12 mouse cellular contexts compared by ENCODE assay signal in genomic region chr2:69077189-69077588, GRCm38 (mm10). TPM values are rescaled to one million over a fixed set of nuclear protein-coding genes. Genes with fewer than 3 reads are reported as not detected.
DNase-seq lines count a peak whose midpoint lies in the region; ATAC-seq and TF ChIP-seq lines count a peak whose summit lies in the region.
"Had no signal": no experiment of that assay in that cellular context is flagged by ENCODE, and none has a peak within 500 bp of the region (broad histone marks: within the 10 kb centered on the region; RNA-seq: fewer than 3 reads in every experiment).

No protein-coding gene starts in this region.

- no peak overlapping the region for H3K27ac ChIP-seq in forebrain, postnatal 0 days (ENCODE audit: low read depth, low read length)
- H3K27ac ChIP-seq in forebrain, embryonic 11.5 days (ENCODE audit: low read depth, low read length): no peak overlapping the region
- no peak overlapping the region for H3K27ac ChIP-seq in midbrain, postnatal 0 days (ENCODE audit: low read depth, low read length)
- no peak overlapping the region for H3K27ac ChIP-seq in midbrain, embryonic 14.5 days (replicated peaks; ENCODE audit: low read depth, low read length)
- H3K27ac ChIP-seq: embryonic facial prominence, embryonic 12.5 days; neural tube, embryonic 15.5 days had no signal

- no peaks in the 10 kb centered on the region for H3K9me3 ChIP-seq in forebrain, postnatal 0 days (ENCODE audit: low read length)
- H3K9me3 ChIP-seq in forebrain, embryonic 11.5 days (ENCODE audit: control insufficient read depth, low read length): no peaks in the 10 kb centered on the region
- H3K9me3 ChIP-seq in midbrain, postnatal 0 days (ENCODE audit: low read length): no peaks in the 10 kb centered on the region
- no peaks in the 10 kb centered on the region for H3K9me3 ChIP-seq in midbrain, embryonic 14.5 days (ENCODE audit: control insufficient read depth, low read length)
- H3K9me3 ChIP-seq: embryonic facial prominence, embryonic 12.5 days; neural tube, embryonic 15.5 days had no signal

- no peak overlapping the region for H3K9ac ChIP-seq in forebrain, postnatal 0 days
- no peak overlapping the region for H3K9ac ChIP-seq in forebrain, embryonic 11.5 days (ENCODE audit: low read length)
- H3K9ac ChIP-seq in midbrain, postnatal 0 days (replicated peaks; ENCODE audit: low read length, poor library complexity, severe bottlenecking): no peak overlapping the region
- no peak overlapping the region for H3K9ac ChIP-seq in midbrain, embryonic 14.5 days (replicated peaks; ENCODE audit: low read length)
- H3K9ac ChIP-seq: embryonic facial prominence, embryonic 12.5 days; neural tube, embryonic 15.5 days had no signal

- TF ChIP-seq CTCF in forebrain, postnatal 0 days (IDR thresholded peaks at IDR 0.05; ENCODE audit: low read depth): no peak
- no peak for TF ChIP-seq CTCF in midbrain, postnatal 0 days (IDR thresholded peaks at IDR 0.05)

- 82% methylated on average over 3 of the region's 3 CpGs for WGBS in forebrain, postnatal 0 days
- WGBS in forebrain, embryonic 11.5 days: 85% methylated on average over 3 of the region's 3 CpGs
- 87% methylated on average over 3 of the region's 3 CpGs for WGBS in midbrain, postnatal 0 days
- WGBS in midbrain, embryonic 14.5 days: 88% methylated on average over 3 of the region's 3 CpGs

- H3K4me1 ChIP-seq in forebrain, postnatal 0 days (ENCODE audit: insufficient read depth): no peaks in the 10 kb centered on the region
- no peaks in the 10 kb centered on the region for H3K4me1 ChIP-seq in forebrain, embryonic 11.5 days (replicated peaks; ENCODE audit: control insufficient read depth, insufficient read depth, low read length)
- H3K4me1 ChIP-seq in midbrain, postnatal 0 days (ENCODE audit: insufficient read depth, low read length): no peaks in the 10 kb centered on the region
- no peaks in the 10 kb centered on the region for H3K4me1 ChIP-seq in midbrain, embryonic 14.5 days (ENCODE audit: control insufficient read depth, insufficient read depth, low read length)
- H3K4me1 ChIP-seq: neural tube, embryonic 15.5 days had no signal

- no peak overlapping the region for H3K4me2 ChIP-seq in forebrain, postnatal 0 days (ENCODE audit: low read depth)
- H3K4me2 ChIP-seq in forebrain, embryonic 11.5 days (ENCODE audit: low read depth, low read length, severe bottlenecking): no peak overlapping the region
- no peak overlapping the region for H3K4me2 ChIP-seq in midbrain, postnatal 0 days (ENCODE audit: low read depth, low read length, poor library complexity, severe bottlenecking)
- H3K4me2 ChIP-seq in midbrain, embryonic 14.5 days (ENCODE audit: low read length): no peak overlapping the region
- H3K4me2 ChIP-seq: embryonic facial prominence, embryonic 12.5 days; neural tube, embryonic 15.5 days had no signal

- intact Hi-C loops in left cerebral cortex, postnatal 14 days (cut with DNase I): no loop called here

- no peak overlapping the region for H3K4me3 ChIP-seq in forebrain, postnatal 0 days (ENCODE audit: low read depth, low read length)
- H3K4me3 ChIP-seq in forebrain, embryonic 11.5 days (ENCODE audit: low read depth, low read length): no peak overlapping the region
- no peak overlapping the region for H3K4me3 ChIP-seq in midbrain, postnatal 0 days (ENCODE audit: low read depth, low read length)
- H3K4me3 ChIP-seq in midbrain, embryonic 14.5 days (replicated peaks; ENCODE audit: low read depth, low read length): no peak overlapping the region
- H3K4me3 ChIP-seq: embryonic facial prominence, embryonic 12.5 days; neural tube, embryonic 15.5 days had no signal

- no peak for DNase-seq in forebrain, postnatal 0 days
- DNase-seq in forebrain, embryonic 11.5 days (ENCODE audit: low spot score): no peak
- DNase-seq in midbrain, postnatal 0 days (ENCODE audit: low spot score): no peak
- no peak for DNase-seq in midbrain, embryonic 14.5 days
- peak; percentile 18 for DNase-seq in heart, postnatal 4 days
- DNase-seq in right cerebral cortex, postnatal 4 days: no peak
- no peak for DNase-seq in left cerebral cortex, postnatal 14 days (ENCODE audit: low spot score in 2 of 2)
- DNase-seq: layer of hippocampus, adult 9-11 months had no signal

- peak; percentile 25; the same call in 1 of the 2 replicates for ATAC-seq in forebrain, postnatal 0 days
- no peak for ATAC-seq in forebrain, embryonic 11.5 days (replicated peaks; ENCODE audit: low FRiP score)
- 0 out of 2 replicates have a peak, but pooled peaks have one; percentile 27 for ATAC-seq in midbrain, postnatal 0 days (ENCODE audit: low FRiP score)
- no peak for ATAC-seq in midbrain, embryonic 14.5 days (ENCODE audit: low FRiP score, low TSS enrichment)
- ATAC-seq in activated CD4-positive, CD25-positive, alpha-beta regulatory T cell, adult 4 months: no peak
- ATAC-seq: CD4-positive, CD25-positive, alpha-beta regulatory T cell, adult 4 months had no signal

- no peaks in the 10 kb centered on the region for H3K27me3 ChIP-seq in forebrain, postnatal 0 days (ENCODE audit: insufficient read depth, low read length)
- no peaks in the 10 kb centered on the region for H3K27me3 ChIP-seq in forebrain, embryonic 11.5 days (ENCODE audit: control insufficient read depth, insufficient read depth, low read length)
- no peaks in the 10 kb centered on the region for H3K27me3 ChIP-seq in midbrain, postnatal 0 days (ENCODE audit: insufficient read depth, low read length)
- H3K27me3 ChIP-seq in midbrain, embryonic 14.5 days (ENCODE audit: control insufficient read depth, insufficient read depth, low read length): no peaks in the 10 kb centered on the region
- H3K27me3 ChIP-seq: embryonic facial prominence, embryonic 12.5 days; neural tube, embryonic 15.5 days had no signal

- no peaks in the 10 kb centered on the region for H3K36me3 ChIP-seq in forebrain, postnatal 0 days (ENCODE audit: insufficient read depth)
- no peaks in the 10 kb centered on the region for H3K36me3 ChIP-seq in forebrain, embryonic 11.5 days (ENCODE audit: control insufficient read depth, insufficient read depth, low read length)
- no peaks in the 10 kb centered on the region for H3K36me3 ChIP-seq in midbrain, postnatal 0 days (ENCODE audit: insufficient read depth, low read length)
- no peaks in the 10 kb centered on the region for H3K36me3 ChIP-seq in midbrain, embryonic 14.5 days (ENCODE audit: control insufficient read depth, insufficient read depth, low read length)
- H3K36me3 ChIP-seq: embryonic facial prominence, embryonic 12.5 days; neural tube, embryonic 15.5 days had no signal

RNA-seq across cellular contexts. Expression of gene Nostrin, which starts 58.4 kb away (rescaled TPM):
- total RNA-seq in forebrain, postnatal 0 days (2014; rRNA removed): 2.6 and 5.5 TPM in 2 replicates
- polyA plus RNA-seq in forebrain, postnatal 0 days (2015; fragmentation: Nextera tagmentation; extraction: Ambion mirVana): 2.8 and 3.1 TPM in 2 replicates
- 0.92 and 1.1 TPM in 2 replicates for polyA plus RNA-seq in forebrain, embryonic 11.5 days (2014; fragmentation: Nextera tagmentation; extraction: Ambion mirVana)
- total RNA-seq in midbrain, postnatal 0 days (2014; rRNA removed): 3.5 and 6.1 TPM in 2 replicates
- polyA plus RNA-seq in midbrain, postnatal 0 days (2015; fragmentation: Nextera tagmentation; extraction: Ambion mirVana): 2.2 and 2.3 TPM in 2 replicates
- 0.94 and 1.4 TPM in 2 replicates for polyA plus RNA-seq in midbrain, embryonic 14.5 days (2014; fragmentation: Nextera tagmentation; extraction: Ambion mirVana)
- 10 to 100 TPM; 11.0 to 13.0 TPM for total RNA-seq in heart, postnatal 4 days (2021)
- polyA plus RNA-seq in activated CD4-positive, CD25-positive, alpha-beta regulatory T cell, adult 4 months (2017; shearing (Covaris generic)): under 1 TPM; 0.27 to 0.34 TPM
- total RNA-seq in left cerebral cortex, postnatal 14 days (2021): 1 to 10 TPM; 4.7 to 7.6 TPM

Comparison
In these comparisons a context has a peak if more than half of its experiments do, and no peak if none do; other contexts are left out.
1. ATAC-seq: peak in forebrain, postnatal 0 days (single experiment) and midbrain, postnatal 0 days (single experiment); none in forebrain, embryonic 11.5 days (single experiment), midbrain, embryonic 14.5 days (single experiment) and activated CD4-positive, CD25-positive, alpha-beta regulatory T cell, adult 4 months (single experiment).